Mouse (Mus musculus) thymus, postnatal 0 days (tissue): ENCODE measurements around the gene Srgap2. TPM values are rescaled to one million over a fixed set of nuclear protein-coding genes. Genes with fewer than 3 reads are reported as not detected.

Source experiments
- DNase-seq: peaks from one replicate; pipeline ENCODE4 v3.0.0-alpha.2; 2015; ENCODE audit warnings: low spot score
- polyA plus RNA-seq: library from polyadenylated mRNA; unstranded; fragments of >200 nt; fragmentation: Nextera tagmentation; extraction: Ambion mirVana; gene quantifications from 2 replicates; pipeline ENCODE4 v1.2.1, GENCODE M21; 2015

Gene Srgap2
- polyA plus RNA-seq = 7.3 and 8.6 TPM in 2 replicates

GRCm38 (mm10) chr1:131527281-131528080 is at the start of gene Srgap2, which contains the start of gene Fam72a:
TSS of gene Srgap2 (minus strand) at chr1:131527352.
TSS of gene Fam72a (plus strand) at chr1:131527903.
- DNase-seq = peak; percentile 99

GRCm38 (mm10) chr1:131573721-131574120 is 46.6 kb upstream of the Srgap2 start:
- DNase-seq = peak; percentile 46

GRCm38 (mm10) chr1:131570391-131570790 is 43.2 kb upstream of the Srgap2 start:
- DNase-seq = no peak

GRCm38 (mm10) chr1:131569721-131570120 is 42.6 kb upstream of the Srgap2 start:
- DNase-seq = no peak

GRCm38 (mm10) chr1:131566056-131566455 is 38.9 kb upstream of the Srgap2 start:
- peak; percentile 79 for DNase-seq

GRCm38 (mm10) chr1:131562081-131562480 is 34.9 kb upstream of the Srgap2 start:
- no peak for DNase-seq

- DNase-seq = no peak
Measured at GRCm38 (mm10) chr1:131560500-131560899, 33.3 kb upstream of the Srgap2 start.

GRCm38 (mm10) chr1:131555042-131555812 is 28.1 kb upstream of the Srgap2 start:
- peak; percentile 89 for DNase-seq

- DNase-seq = no peak
Measured at GRCm38 (mm10) chr1:131553428-131553827, 26.3 kb upstream of the Srgap2 start.

GRCm38 (mm10) chr1:131551956-131552355 is 24.8 kb upstream of the Srgap2 start:
- no peak for DNase-seq

- no peak for DNase-seq
Measured at GRCm38 (mm10) chr1:131548494-131549365, 21.6 kb upstream of the Srgap2 start.

GRCm38 (mm10) chr1:131546798-131547690 is 19.9 kb upstream of the Srgap2 start:
- DNase-seq = no peak

- DNase-seq = no peak
Measured at GRCm38 (mm10) chr1:131543886-131544565, 16.9 kb upstream of the Srgap2 start.

- DNase-seq = no peak
Measured at GRCm38 (mm10) chr1:131541903-131542302, 14.8 kb upstream of the Srgap2 start.

GRCm38 (mm10) chr1:131541431-131541830 is 14.3 kb upstream of the Srgap2 start:
- no peak for DNase-seq

GRCm38 (mm10) chr1:131540795-131541194 is 13.6 kb upstream of the Srgap2 start:
- no peak for DNase-seq

GRCm38 (mm10) chr1:131539771-131540170 is 12.6 kb upstream of the Srgap2 start:
- DNase-seq = no peak

- DNase-seq = no peak
Measured at GRCm38 (mm10) chr1:131528561-131529166, 1.5 kb upstream of the Srgap2 start.

- DNase-seq = no peak
Measured at GRCm38 (mm10) chr1:131528081-131528507, 942 bp upstream of the Srgap2 start.
